28 mouse cellular contexts compared by ENCODE assay signal in genomic region chr11:46366357-46366756, GRCm38 (mm10). TPM values are rescaled to one million over a fixed set of nuclear protein-coding genes. Genes with fewer than 3 reads are reported as not detected.
DNase-seq lines count a peak whose midpoint lies in the region; ATAC-seq and TF ChIP-seq lines count a peak whose summit lies in the region.
"Had no signal": no experiment of that assay in that cellular context is flagged by ENCODE, and none has a peak within 500 bp of the region (broad histone marks: within the 10 kb centered on the region; RNA-seq: fewer than 3 reads in every experiment).

No protein-coding gene starts in this region.

- no peaks in the 10 kb centered on the region for H3K9me3 ChIP-seq in liver, postnatal 0 days (ENCODE audit: low read length)
- no peaks in the 10 kb centered on the region for H3K9me3 ChIP-seq in liver, embryonic 12.5 days (replicated peaks)
- H3K9me3 ChIP-seq: embryonic facial prominence, embryonic 10.5 days; embryonic facial prominence, embryonic 12.5 days; forebrain, embryonic 13.5 days had no signal

- TF ChIP-seq CTCF in liver, postnatal 0 days (IDR thresholded peaks at IDR 0.05; ENCODE audit: low read depth), result no peak

- no peak overlapping the region for H3K9ac ChIP-seq in liver, postnatal 0 days (replicated peaks)
- no peak overlapping the region for H3K9ac ChIP-seq in liver, embryonic 12.5 days
- H3K9ac ChIP-seq: embryonic facial prominence, embryonic 12.5 days; forebrain, embryonic 13.5 days had no signal

- ATAC-seq in liver, postnatal 0 days, result no peak
- ATAC-seq in liver, embryonic 12.5 days, result no peak
- peak; percentile 61 for ATAC-seq in granulocyte monocyte progenitor cell, adult 5-6 weeks (replicated peaks; ENCODE audit: poor library complexity, severe bottlenecking)
- ATAC-seq in megakaryocyte, adult 5-6 weeks (ENCODE audit: poor library complexity, severe bottlenecking), result peak; percentile 40
- peak; percentile 55; the same call in 1 of the 2 replicates for ATAC-seq in monocyte, adult 5-6 weeks (replicated peaks; ENCODE audit: insufficient number of reproducible peaks, low FRiP score, low TSS enrichment, poor library complexity, severe bottlenecking)
- ATAC-seq: forebrain, embryonic 13.5 days; forebrain, embryonic 16.5 days had no signal

- no peak overlapping the region for H3K4me3 ChIP-seq in liver, postnatal 0 days (ENCODE audit: low read depth, low read length)
- no peak overlapping the region for H3K4me3 ChIP-seq in liver, embryonic 12.5 days
- H3K4me3 ChIP-seq: embryonic facial prominence, embryonic 10.5 days; embryonic facial prominence, embryonic 12.5 days; forebrain, embryonic 13.5 days had no signal

- H3K36me3 ChIP-seq in liver, postnatal 0 days (replicated peaks; ENCODE audit: insufficient read depth, low read length), result no peaks in the 10 kb centered on the region
- H3K36me3 ChIP-seq in liver, embryonic 12.5 days, result no peaks in the 10 kb centered on the region
- H3K36me3 ChIP-seq: embryonic facial prominence, embryonic 10.5 days; embryonic facial prominence, embryonic 12.5 days had no signal

- TF ChIP-seq EP300 in liver, postnatal 0 days (IDR thresholded peaks at IDR 0.05; ENCODE audit: low read depth), result no peak

- DNase-seq in liver, postnatal 0 days, result no peak
- no peak for DNase-seq in retina, postnatal 1 day
- DNase-seq in layer of hippocampus, adult 9-10 months (ENCODE audit: low spot score), result no peak
- DNase-seq in thymus, postnatal 36 days, result no peak
- DNase-seq: adrenal gland, adult 2 months; adrenal gland, postnatal 10 days; adrenal gland, postnatal 25 days; cerebellum, adult 11 months; cerebellum, adult 18-20 months; cerebellum, adult 8-10 months; cerebellum, adult 9-11 months; cerebellum, postnatal 14 days; cerebellum, postnatal 36 days had no signal

- peak overlapping the region; percentile 11; the same call in 1 of the 2 replicates for H3K4me2 ChIP-seq in liver, postnatal 0 days (ENCODE audit: low read depth, low read length)
- no peak overlapping the region for H3K4me2 ChIP-seq in liver, embryonic 12.5 days
- H3K4me2 ChIP-seq: embryonic facial prominence, embryonic 12.5 days; forebrain, embryonic 13.5 days had no signal

- no peaks in the 10 kb centered on the region for H3K27me3 ChIP-seq in liver, postnatal 0 days (ENCODE audit: insufficient read depth, low read length)
- 0 out of 2 replicates have a peak, but pooled peaks cover 6% of the 10 kb centered on the region for H3K27me3 ChIP-seq in liver, embryonic 12.5 days (replicated peaks)
- H3K27me3 ChIP-seq: embryonic facial prominence, embryonic 12.5 days; forebrain, embryonic 13.5 days had no signal

- H3K27ac ChIP-seq in liver, postnatal 0 days (ENCODE audit: low read depth), result no peak overlapping the region
- H3K27ac ChIP-seq in liver, embryonic 12.5 days, result no peak overlapping the region
- H3K27ac ChIP-seq: embryonic facial prominence, embryonic 10.5 days; embryonic facial prominence, embryonic 12.5 days; forebrain, embryonic 13.5 days had no signal

- 45% methylated on average over 3 of the region's 3 CpGs for WGBS in liver, postnatal 0 days (ENCODE audit: insufficient replicate concordance)
- 43% methylated on average over 3 of the region's 3 CpGs for WGBS in liver, embryonic 12.5 days (ENCODE audit: insufficient replicate concordance)

- peaks cover 9% of the 10 kb centered on the region for H3K4me1 ChIP-seq in liver, postnatal 0 days (ENCODE audit: insufficient read depth)
- H3K4me1 ChIP-seq in liver, embryonic 12.5 days, result no peaks in the 10 kb centered on the region

RNA-seq across cellular contexts. Expression of gene Itk, which starts 23.0 kb away (rescaled TPM):
- polyA plus RNA-seq in liver, postnatal 0 days (2015; fragmentation: Nextera tagmentation; extraction: Ambion mirVana), result 0.09 and 0.19 TPM in 2 replicates
- polyA plus RNA-seq in liver, embryonic 12.5 days (2016; fragmentation: Nextera tagmentation; extraction: Ambion mirVana), result not detected in 2 replicates
- 0.28 TPM in 1 of 2 replicates, not detected in the other for total RNA-seq in granulocyte monocyte progenitor cell, adult 5-6 weeks (2014; fragmentation: Nextera tagmentation)
- 0.21 and 0.26 TPM in 2 replicates for total RNA-seq in granulocyte monocyte progenitor cell, adult 5-6 weeks (2017)
- 4.4 and 5.5 TPM in 2 replicates for total RNA-seq in megakaryocyte, adult 5-6 weeks (2015)
- 3.7 and 4.6 TPM in 2 replicates for total RNA-seq in megakaryocyte, adult 5-6 weeks (2017)
- 25.2 to 61.1 TPM (median 26.8 TPM) in 3 replicates for total RNA-seq in monocyte, adult 5-6 weeks (2017)
- total RNA-seq: ES-E14, MEL had no signal
- polyA plus RNA-seq: forebrain, embryonic 13.5 days; forebrain, embryonic 16.5 days had no signal

RNA-seq across cellular contexts. Expression of gene Fam71b, which starts 30.0 kb away (rescaled TPM):
- polyA plus RNA-seq in liver, postnatal 0 days (2015; fragmentation: Nextera tagmentation; extraction: Ambion mirVana), result not detected in 2 replicates
- not detected in 2 replicates for polyA plus RNA-seq in liver, embryonic 12.5 days (2016; fragmentation: Nextera tagmentation; extraction: Ambion mirVana)
- 1.6 TPM in 1 of 2 replicates, not detected in the other for total RNA-seq in granulocyte monocyte progenitor cell, adult 5-6 weeks (2014; fragmentation: Nextera tagmentation)
- not detected in 2 replicates for total RNA-seq in granulocyte monocyte progenitor cell, adult 5-6 weeks (2017)
- total RNA-seq in megakaryocyte, adult 5-6 weeks (2015), result 0.68 TPM in 1 of 2 replicates, not detected in the other
- 0.33 and 1.7 TPM in 2 replicates for total RNA-seq in megakaryocyte, adult 5-6 weeks (2017)
- total RNA-seq in monocyte, adult 5-6 weeks (2017), result not detected in 3 replicates
- total RNA-seq: adrenal gland, adult 2 months; adrenal gland, postnatal 10 days; adrenal gland, postnatal 25 days; adrenal gland, postnatal 4 days; ES-E14; MEL had no signal
- polyA plus RNA-seq: adrenal gland, adult 2 months; brain, embryonic 14.5 days; cortical plate, adult 2 months; embryonic facial prominence, embryonic 10.5 days; embryonic facial prominence, embryonic 12.5 days; embryonic facial prominence, embryonic 14.5 days; forebrain, embryonic 11.5 days; forebrain, embryonic 13.5 days; forebrain, embryonic 16.5 days had no signal

RNA-seq across cellular contexts. Expression of gene Cyfip2, which starts 53.7 kb away (rescaled TPM):
- 4.8 and 6.1 TPM in 2 replicates for polyA plus RNA-seq in liver, postnatal 0 days (2015; fragmentation: Nextera tagmentation; extraction: Ambion mirVana)
- 4.9 TPM in 2 replicates for polyA plus RNA-seq in liver, embryonic 12.5 days (2016; fragmentation: Nextera tagmentation; extraction: Ambion mirVana)
- total RNA-seq in granulocyte monocyte progenitor cell, adult 5-6 weeks (2014; fragmentation: Nextera tagmentation), result 92.3 and 106 TPM in 2 replicates
- 43.2 and 55.8 TPM in 2 replicates for total RNA-seq in granulocyte monocyte progenitor cell, adult 5-6 weeks (2017)
- 56.5 and 69.7 TPM in 2 replicates for total RNA-seq in megakaryocyte, adult 5-6 weeks (2015)
- 28.2 and 50.1 TPM in 2 replicates for total RNA-seq in megakaryocyte, adult 5-6 weeks (2017)
- total RNA-seq in monocyte, adult 5-6 weeks (2017), result 120 to 188 TPM (median 136 TPM) in 3 replicates

Comparison
In these comparisons a context has a peak if more than half of its experiments do, and no peak if none do; other contexts are left out.
1. ATAC-seq: peak in granulocyte monocyte progenitor cell, adult 5-6 weeks (single experiment), megakaryocyte, adult 5-6 weeks (single experiment) and monocyte, adult 5-6 weeks (single experiment); none in liver, postnatal 0 days (single experiment) and liver, embryonic 12.5 days (single experiment).